Mouse (Mus musculus) urinary bladder, postnatal 10 days (tissue): ENCODE results near the gene Gm20388.

Source experiments
- DNase-seq: peaks from one replicate; pipeline ENCODE4 v3.0.0; 2022; ENCODE audit warnings: low spot score

Gene Gm20388

DNA sequence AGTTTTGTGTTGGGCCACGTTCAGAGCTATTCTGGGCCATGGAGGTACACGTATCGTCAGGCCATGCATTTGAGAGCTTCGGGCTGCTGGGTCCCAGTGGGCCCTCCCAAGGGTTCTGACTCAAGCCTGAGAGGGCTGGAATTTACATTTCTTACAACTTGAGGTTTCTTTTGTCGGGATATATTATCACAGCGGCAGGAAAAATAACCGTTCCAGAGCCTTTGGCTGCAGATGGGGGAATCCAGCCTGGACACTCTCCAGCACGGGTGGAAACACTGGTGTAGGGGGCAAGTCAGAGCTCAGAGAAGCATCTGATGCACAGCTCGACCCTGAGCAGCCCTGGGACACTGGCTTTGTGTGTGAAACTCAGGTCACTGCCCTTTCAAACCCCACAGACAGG lies 2192.6 kb downstream of the Gm20388 start:
- no peak for DNase-seq

DNA sequence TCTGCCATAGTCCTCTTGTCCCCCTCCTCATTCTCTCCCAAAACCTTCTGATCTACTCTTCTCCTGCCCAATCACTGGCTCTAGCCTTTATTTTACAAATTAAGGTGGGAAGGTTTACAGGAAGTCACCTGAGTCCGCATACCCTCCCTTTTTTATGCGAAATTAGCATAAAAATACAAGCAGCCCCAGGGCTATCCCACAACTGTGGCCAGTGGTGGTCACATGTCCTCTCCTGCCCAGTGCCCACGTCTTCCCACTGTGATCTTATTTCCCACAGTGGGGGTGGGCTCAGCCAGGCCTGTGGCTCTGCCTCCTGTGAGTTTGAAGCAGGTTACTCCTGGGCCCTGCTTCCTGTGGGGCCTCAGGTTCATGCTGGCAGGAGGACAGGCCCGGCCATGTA lies 2194.0 kb downstream of the Gm20388 start:
- DNase-seq, result no peak

DNA sequence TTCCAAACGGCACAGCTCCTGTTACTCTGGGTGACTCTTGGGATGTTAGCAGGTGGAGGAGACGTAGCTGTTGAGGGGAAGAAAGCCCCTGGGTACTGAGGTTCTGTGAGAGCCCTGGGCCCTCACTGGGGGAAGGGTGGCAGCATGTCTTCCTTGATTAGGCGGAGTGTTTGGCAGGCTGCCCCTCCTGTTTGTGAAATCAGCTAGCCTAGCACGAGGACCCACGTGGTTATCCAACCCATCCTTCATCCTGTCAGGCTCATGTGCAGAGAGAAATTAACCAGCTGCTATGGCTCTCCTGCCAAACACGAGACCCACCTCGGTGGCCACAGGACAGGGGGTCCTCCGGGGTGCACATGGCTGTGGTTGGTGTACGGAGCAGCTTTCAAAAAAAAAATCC lies 2195.6 kb downstream of the Gm20388 start:
- no peak for DNase-seq

DNA sequence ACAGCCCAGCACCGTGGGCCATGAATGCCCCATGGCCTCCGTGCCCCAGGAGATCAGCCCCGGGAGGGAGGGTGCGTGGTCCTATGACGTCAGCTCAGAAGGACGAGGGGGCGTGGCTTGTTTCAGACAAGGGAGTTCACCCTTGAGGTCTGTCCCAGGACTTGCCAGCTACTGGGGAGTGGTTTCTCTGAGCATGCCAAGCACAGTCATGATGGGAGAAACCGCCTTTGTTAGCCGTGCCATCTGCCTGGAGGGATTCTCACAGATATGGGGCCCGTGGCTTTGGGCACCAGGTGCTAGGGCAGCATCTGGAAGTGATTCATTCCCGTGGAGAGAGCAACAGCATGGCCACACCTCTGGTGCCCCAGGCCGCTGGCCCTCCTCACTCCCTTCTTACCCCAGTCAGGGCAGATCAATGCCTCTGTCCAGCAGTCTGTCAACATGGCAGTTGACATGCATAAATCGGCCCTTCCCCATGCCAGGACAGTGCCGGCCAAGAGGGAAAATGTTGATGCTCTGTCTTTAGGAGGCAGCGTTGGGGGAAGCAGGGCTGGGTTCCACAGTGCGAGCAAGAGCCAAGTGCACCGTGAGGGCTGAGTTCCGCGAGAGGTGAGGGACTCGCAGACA lies 2199.7 kb downstream of the Gm20388 start:
- no peak for DNase-seq

DNA sequence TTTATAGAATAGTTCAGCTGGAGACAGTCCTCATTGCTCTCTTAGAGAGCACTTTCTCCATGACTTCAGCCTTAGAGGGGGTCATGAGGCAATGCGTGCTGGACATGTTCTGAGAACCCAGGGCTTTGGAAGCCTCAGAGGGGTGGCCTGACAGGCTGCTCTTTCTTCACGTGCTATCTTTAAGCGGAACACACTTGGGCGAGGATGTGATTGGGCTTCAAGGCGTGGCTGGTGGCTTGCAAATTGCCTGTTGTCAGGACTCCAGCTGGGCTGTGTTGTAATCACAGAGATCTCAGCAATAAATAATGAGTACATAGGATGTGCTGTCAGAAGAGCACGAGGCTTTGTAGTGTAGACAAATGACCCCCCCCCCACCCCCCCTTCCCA lies 2200.2 kb downstream of the Gm20388 start:
- DNase-seq, result no peak

DNA sequence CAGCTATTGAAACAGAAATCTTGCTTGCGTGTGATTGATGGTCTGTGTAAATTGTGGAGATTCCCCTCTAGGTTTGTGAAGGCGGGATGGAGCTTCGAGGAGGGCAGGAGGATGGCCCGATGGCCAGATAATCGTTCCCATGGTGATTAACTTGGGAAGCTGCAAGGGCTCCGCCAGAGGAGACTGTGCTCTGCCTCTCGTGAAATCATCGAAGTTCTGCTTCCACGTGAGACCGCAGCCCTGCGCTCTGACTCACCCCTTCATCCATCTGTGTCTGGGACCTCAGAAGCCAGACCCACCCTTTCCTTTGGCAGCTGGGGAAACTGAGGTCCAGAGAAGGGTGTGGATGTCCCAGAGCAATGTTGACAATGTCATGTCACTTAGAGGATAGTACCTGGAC lies 2201.1 kb downstream of the Gm20388 start:
- no peak for DNase-seq

DNA sequence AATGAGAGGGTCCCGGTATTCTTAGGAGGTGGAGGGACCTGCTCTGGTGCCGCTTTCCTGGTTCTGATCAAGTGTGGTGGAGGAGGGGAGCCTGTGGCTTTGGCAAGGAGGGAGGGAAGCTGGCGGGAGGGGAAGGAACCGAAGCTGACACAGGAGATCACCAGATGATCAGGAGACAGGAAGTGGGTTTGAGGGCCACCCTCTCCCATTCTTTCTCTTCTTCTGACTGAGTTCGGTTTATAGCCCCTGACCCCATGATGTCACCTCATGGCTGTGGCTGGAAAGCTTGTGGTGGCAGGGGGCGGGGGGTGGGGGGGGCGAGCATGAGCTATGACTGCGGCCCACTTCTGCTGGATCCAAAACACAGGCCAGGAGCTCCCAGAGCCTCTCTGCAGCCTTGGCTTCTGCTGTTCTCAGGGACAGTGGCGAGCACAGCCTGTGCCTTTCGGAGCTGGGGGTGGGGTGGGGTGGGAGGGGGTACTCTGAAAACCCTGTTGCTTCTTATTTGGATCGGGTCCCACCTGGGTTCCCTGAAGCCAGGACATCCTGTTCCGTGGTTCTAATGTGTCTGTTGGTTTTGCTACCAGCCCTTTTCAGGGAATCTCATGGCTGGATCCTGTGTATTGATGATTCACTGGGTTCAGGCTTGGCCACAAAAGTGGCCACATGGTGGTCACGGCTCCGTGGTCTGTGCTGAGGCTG lies 2201.8 kb downstream of the Gm20388 start:
- DNase-seq, result no peak

DNA sequence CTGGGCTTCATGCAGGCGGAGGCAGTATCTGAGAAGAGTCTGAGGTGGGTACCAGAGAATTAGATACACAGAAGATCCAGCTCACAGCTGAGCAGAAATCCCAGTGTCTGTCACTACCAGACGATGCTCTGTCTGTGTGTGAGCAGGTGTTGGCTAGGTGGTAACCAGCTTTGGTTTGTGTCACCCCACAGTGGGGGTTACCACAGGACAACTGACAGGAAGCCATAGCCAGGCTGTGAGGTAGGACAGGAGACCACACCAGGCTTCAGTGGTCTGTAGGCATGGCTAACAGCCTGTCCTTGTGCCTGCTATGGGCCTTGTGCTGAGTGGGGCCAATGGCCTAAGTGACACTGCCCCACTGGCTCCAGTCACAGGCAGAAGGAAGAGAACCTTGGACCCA lies 2204.2 kb downstream of the Gm20388 start:
- DNase-seq, result no peak

DNA sequence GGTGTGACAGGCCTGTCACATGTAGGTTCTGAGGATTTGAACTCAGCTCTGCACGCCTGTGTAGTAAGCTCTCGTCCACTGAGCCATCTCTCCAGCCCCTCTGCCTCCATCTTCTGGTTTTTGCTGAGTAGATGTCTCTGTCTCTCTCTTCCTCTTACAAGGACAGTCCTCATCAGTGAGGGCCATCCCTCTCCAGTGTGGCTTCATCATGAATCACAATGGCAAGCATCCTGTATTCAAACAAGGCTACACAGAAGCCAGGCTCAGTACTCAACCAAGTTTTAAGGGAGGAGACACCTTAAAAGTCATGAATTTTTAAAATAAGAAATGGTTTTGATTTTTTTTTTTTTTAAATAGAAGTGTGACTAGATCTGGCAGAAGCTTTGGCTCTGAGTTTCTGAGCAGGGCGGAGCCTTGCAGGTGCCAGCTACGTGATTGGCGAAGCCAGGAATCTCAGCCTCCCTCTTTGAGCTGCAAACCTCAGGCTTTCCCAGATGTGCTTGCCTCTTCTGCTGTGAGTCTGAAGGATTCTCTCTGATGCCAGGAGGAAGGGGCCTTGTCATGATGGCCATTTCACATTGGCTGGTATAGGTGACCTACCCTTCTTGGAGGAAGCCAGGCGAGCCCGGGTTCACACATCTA lies 2206.2 kb downstream of the Gm20388 start:
- DNase-seq, result no peak

DNA sequence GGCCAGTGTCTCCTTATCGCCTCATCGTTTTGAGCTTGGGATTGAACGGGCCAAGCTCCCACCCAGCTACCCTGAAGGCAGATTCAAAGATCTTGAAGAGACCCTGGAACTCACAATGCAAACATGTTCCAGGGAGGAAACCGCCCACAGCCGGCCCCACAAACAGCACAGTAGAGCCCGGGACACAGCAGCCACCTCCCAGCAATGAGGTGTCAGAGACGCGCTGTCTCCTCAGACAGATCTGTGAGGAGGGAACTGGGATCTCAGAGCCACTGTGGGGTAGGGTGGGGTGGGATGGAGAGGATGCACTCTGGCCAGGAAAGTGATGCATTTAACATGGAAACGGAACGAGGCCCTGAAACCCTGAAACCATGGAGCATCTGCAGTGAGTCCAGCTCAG lies 2207.5 kb downstream of the Gm20388 start:
- DNase-seq, result no peak

DNA sequence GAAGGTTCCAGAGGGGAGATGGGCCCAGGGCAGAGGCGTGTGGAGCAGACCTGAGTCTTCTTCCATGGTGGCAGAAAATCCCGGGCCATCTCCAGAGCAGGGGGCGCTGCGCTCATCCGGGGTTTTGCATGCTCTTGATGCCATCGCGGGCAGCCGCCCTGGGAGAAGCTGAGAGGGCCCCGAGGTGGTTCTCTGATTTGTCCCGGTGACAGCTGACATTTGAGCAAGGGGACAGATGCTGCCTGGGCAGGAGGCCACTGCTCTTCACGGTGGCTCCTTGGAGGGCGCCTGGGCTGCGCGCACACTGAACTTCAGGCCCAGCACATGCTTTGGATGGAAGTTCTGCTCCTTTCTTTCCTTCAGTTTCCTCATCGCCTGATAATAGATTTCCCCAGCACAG lies 2207.9 kb downstream of the Gm20388 start:
- DNase-seq, result no peak

DNA sequence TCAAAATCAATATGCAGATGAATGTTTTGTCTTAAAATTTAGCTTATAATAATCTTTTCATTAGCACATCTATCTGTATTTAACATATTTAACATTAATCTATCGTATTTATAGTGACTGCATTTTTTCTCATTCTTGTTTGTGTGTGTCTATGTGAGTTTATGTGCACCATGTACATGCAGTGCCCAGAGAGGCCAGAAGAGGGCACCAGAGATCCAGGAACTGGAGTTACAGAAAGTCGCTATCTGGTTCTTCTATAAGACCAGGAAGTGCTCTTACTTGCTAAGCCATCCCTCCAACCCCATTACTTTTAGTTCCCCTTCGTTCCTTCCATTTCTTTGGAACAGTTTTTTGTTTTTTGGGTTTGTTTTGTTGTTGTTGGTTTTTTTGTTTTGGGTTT lies 2213.7 kb downstream of the Gm20388 start:
- no peak for DNase-seq

DNA sequence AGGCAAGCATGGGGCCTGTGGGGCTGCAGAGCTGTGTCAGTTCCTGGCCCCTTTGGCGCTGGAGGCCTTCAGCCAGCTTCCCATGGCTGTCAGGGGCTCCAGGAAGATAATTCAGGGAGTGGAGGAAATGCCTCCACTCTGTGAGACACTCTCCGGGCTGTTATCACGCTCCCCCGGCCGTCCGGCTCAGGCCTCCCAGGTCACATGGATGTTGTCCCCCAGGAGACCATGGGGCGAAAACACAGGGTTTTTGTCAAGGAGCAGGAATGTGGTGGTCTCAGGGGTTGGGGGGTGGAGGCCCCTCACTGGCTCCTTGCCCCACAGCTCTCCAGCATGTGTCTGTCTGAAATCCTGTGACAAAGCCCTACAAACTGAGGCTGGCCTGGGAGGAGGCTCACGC lies 2216.0 kb downstream of the Gm20388 start:
- no peak for DNase-seq

DNA sequence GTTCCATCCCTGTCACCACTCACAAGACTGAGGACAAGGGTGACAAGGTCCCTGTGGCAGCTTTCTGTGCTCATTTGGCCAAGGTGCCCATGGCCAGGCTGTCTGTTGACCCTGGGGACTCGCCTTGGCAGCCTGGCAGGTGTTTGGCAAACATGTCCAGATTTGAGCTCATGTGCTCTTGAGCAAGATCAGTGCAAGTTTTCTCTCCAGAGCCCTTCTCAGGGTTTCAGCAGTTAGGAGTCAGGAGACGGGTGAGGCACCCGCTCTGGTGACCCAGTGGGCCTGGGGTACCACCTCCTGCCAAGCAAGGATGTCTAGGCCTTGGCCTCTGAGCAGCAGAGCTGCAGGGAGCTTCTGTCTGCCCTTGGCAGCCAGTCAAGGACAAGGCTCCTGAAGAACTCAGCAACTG lies 2223.5 kb downstream of the Gm20388 start:
- no peak for DNase-seq

DNA sequence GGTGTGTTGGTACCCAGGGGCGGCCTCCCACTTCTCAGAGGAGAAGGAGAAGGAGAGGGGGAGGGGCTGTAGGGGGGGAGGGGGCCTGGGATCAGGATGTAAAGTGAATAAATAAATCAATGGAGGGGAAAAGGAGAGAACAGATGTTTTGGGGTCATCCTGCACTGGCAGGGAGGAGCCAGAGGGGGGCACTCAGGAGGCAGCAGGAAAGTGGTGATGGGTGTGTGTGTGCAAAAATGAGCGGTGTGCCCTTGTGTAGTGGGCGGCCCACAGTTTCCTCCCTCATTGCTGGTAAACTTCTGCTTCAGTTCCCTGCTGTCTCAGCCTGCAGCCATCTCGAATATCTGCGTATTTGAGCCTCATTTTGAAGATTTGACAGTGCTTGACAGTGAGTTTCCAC lies 2224.9 kb downstream of the Gm20388 start:
- no peak for DNase-seq

DNA sequence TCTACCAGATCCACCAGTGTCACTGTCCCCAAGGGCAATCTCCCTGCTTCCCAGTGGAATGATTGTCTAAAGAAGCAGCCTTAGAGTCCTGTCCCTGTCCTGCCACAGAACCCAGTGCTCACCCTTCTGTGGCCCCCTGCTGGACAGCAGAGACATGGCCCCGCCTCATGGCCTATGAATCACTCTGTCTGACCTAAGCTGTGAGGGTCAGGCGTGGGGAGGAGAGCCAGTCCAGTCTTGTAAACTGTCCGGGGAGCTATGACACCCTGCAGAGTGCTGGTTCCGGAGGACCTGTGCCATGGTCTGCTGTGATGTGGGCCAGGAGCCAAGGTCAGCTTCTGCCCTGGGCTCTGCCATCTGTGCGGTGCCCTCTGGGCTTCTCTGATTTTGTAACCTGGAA lies 2229.1 kb downstream of the Gm20388 start:
- peak; percentile 25 for DNase-seq

DNA sequence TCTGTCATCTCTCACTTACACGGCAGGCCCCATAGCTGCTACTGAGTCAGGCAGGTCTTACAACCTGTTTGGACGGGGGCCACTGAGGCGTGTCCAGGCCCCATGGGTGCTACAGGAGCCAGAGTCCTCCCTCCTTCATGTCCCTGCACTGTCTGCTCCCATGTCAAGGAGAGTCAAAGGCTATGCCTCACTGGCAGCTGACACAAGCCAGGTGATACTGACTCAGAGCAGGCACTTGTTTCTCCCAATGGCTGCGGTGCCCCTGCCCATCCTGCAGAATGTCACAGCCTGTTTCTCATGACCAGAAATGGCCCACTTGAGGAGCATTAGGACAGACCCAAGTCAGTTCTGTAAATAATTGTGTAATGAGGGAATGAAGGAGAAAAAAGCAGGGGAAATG lies 2229.8 kb downstream of the Gm20388 start:
- DNase-seq, result no peak

DNA sequence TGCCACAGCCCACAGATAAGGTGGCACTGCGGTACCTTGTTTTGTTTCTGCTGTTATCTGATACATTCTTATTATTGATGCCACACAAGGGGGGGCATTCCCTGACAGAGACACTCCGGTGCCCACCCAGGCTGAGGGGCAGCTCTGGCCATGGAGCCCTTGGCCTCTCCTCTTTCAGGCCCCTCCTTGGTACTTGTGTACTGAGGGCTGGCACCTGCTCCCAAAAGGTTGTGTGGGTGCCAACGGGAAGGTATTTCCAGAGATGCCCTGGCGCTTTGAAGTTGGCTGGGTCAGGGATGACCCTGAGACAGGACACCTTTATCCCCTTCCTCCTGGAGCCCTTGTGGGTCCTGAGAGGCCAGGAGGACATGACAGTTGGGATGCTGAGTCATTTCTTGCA lies 2231.8 kb downstream of the Gm20388 start:
- no peak for DNase-seq

DNA sequence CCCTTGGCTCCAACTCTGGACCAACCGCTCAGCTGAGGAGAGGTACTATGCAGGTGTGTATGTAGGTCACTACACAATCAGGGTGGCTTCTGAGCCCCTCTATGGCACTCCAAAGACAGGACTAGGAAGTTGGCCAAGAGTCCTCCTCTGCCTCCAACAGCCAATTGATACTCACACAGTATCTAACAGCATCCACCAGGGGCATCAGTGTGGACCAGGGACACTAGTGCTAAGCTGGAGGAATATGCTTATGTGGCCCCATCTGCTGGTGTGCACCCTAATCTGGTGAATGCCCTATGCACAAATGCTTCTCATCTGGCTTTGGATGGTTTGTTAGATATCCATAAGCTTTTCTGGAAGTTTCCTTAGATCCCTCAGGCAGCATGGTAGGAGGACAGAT lies 2232.6 kb downstream of the Gm20388 start:
- no peak for DNase-seq

DNA sequence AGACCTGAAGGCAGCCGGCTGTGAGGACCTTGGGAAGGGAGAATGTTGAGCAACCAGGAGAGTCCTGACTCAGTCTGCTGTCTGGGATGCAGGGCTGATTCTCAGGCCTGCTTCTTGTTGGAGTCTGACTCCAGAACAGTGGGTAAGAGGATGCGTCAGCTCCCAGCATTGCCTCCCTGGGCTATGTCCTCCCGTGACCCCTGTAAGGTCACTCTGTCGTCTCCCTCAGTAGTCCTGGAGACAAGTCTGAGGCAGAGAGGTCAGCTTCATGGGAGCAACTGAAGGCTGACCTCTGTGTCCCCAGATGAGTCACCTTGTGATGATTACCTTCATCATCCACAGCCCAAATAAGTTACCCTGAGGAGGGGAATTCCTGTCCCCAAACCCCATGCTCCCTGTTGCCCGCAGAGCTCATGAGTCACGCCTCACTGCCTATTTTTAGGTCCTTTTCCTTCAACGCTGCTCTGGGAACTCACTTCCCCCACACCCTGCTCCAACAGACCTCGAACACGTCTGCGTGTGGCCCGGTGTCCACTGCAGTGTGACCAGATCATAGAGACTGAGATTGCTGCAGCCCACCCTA lies 2234.2 kb downstream of the Gm20388 start:
- no peak for DNase-seq

DNA sequence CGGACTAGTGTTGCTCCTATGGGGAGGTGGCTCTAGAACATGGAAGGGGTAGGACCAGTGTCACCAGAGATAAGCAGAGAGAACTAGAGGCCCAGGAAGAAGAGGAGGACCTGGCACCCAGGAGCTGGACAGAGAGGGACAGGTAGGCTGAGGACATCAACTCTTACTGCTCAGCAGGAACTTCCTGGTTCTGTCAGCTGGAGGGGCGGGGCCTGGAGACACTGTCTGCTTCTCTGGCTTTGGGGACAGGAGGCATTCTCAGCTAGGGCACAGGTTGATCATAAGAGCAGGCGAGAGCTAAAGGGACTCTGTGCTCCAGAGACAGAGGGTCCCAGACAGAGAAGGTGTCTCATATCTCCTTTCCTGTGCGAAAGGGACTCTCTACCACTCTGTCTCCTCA lies 2238.4 kb downstream of the Gm20388 start:
- no peak for DNase-seq

DNA sequence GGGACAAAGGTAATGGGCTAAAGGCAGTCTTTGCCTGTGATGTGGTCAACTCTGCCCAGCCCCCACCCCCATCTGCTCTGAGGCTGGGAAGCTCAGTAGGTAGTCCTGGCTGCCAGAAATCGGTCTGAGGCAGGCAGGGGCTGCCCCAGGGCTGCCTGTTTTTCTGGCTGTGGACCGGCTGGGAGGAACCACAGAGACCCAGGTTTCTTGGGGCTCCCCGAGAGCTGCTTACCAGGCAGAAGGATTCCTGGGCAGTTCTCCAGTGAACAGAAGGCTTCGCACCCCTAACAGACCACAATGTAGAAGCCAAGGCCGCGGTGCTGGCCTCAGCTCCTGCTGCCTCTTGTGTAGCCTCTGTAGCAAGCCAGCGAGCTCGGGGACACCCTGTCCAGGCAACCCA lies 2239.0 kb downstream of the Gm20388 start:
- DNase-seq, result no peak

DNA sequence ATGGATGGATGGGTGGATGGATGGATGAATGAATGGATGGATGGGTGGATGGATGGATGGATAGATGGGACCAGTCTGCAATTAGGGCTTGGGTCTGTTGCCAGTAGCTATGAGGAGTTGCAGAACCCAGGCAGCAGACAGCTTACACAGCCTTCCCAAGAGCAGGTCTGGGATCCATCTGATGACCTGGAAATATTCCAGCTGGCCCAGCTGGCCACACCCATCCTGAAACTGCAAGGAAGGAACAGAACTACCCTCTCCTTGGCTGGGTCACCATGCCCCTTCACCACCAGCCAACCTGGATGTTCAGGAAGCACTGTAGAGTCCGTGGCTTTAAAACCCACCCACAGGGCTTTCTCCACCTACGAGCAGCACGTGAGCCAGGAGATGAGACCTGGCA lies 2240.9 kb downstream of the Gm20388 start:
- DNase-seq, result no peak
